Mouse (Mus musculus): ENCODE data around the gene Gm49320.

DNA sequence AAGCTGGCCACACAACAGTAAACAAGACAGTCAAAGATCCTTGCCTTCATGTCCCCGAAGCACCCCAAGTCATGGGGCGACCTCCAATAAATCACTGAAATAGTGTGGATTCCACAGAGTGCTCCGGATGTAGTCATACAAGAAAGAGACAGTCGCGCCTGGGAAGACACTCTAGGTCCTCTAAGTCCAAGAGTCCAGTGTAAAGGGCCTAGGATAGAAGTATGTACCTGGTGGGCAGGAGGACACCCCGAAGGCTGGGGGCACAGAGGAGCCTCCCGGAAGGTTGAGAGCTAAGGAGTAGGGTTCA lies 45.1 kb upstream of the Gm49320 start:
- TF ChIP-seq CTCF (IDR thresholded peaks at IDR 0.05; ENCODE audit: low read depth) = no peak
- no peak for TF ChIP-seq EP300 (IDR thresholded peaks at IDR 0.05; ENCODE audit: low read depth)

All from liver, postnatal 0 days (tissue).